Mouse (Mus musculus) ovary, adult 18-20 months (tissue): ENCODE measurements at regions not wholly inside any gene's neighbourhood (a gene's known extent, or its start where the extent isn't known, plus 50 kb on each side); places are given as distances from the start of the nearest gene placed in this dataset.
"Not testable (repeated sequence)": the region's sequence is repeated elsewhere in the genome, so short reads cannot be mapped to it uniquely, and the experiment has no call there.

Experiments
- DNase-seq: peaks from one replicate; pipeline ENCODE4 v3.0.0; 2022; ENCODE audit warnings: low spot score, mixed read lengths

DNA sequence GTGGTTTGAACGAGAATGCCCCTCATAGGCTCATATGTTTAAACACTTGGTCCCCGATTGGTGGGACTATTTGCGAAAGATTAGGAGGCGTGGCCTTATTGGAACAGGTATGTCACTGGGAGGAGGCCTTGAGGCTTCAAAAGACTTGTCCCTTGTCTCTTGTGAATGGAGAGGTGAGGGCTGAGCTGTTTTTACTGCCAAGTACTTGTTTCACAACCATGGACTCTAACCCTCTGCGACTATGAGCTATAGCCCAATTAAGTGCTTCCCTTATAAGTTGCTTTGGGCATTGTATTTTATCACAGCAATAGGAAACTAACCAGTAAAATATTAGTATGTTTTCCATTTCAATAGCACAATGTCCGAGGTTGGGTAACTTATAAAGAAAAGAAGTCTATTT lies 511.7 kb downstream of the Bnc2 start:
- no peak for DNase-seq

DNA sequence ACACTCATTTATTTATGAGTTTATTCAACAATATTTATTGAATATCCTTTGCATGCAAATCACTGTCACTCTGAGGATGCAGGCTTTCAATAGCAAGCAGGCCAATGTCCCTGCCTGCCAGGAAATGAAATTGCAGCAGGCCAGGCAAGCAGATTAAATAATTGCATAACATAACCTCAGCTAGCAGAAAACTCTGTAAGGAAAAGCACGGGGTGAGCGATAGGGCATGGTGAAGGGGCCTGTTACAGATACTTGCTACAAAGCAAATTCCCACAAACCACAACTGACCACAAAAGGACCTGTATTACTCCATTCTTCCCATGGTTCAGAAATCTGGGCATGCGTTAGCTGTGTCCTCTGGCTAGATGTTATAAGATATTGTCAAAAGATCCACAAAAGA lies 509.8 kb downstream of the Bnc2 start:
- no peak for DNase-seq

DNA sequence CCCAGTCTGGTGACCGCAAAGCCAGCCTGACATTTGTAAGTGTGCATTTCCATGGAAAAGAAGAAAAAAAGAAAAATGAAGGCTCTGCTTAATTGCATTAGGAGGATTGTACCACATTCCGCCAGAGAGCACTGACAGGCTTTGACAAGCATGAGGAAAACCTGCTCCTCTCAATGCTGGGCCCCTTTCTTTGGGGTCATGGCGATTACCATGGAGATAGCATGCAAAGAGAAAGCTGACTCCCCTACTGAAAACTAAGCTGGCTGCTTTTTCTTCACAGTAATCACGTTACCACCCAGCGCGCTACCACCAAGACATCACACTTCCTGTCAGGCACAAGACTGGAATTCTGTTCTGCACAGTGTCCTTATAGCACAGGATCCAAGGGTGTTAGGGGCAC lies 502.2 kb downstream of the Bnc2 start:
- no peak for DNase-seq

DNA sequence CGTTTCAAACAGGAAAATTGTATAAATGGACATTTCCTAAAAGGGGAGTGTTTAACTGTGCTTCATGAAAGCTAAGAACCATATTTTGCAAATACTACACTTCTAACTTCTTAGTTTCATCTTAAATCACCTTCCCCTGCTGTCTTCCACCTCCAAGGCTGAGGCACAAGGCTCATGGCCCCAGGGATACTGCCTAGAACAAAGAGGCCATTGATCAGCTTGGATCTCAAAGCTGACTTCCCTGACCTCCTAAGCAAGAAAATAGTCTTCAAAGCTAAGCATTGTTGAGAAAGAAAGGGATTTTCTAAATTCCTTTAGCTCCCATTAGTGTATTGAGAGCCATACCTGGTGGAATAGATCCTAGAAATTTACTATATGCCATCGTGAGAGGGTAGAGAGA lies 501.6 kb downstream of the Bnc2 start:
- no peak for DNase-seq

DNA sequence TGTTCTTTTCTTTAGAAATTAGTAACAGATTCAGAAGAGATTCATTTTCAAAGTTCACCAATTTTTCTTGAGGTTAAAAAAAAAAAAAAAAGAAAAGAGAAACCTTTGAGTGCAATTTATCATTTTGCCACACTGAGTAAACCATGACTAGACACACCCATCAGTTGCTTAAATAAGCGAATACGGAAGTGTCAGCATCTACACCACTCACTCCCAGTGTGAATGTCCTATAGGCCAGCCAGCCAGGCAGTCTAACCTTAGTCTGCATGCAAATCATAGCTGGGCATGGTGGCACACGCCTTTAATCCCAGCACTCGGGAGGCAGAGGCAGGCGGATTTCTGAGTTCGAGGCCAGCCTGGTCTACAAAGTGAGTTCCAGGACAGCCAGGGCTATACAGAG lies 498.6 kb downstream of the Bnc2 start:
- not testable (repeated sequence) for DNase-seq

DNA sequence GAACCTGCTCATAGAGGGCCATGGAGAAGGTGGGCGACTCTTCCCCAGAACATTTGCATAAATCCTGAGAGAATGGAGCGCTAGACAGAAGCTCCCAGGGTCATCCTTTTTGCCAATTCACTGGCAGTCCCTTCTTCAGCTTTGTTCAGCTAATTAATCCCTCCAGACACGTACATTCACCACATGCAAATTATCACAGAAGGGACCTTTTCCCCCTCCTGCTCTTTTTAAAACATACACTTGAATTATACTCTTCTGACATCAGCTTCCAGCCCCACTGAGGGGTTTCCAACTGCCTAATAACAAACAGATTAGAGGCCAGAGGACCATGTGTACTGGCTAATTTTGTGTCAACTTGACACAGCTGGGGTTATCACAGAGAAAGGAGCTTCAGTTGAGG lies 497.2 kb downstream of the Bnc2 start:
- no peak for DNase-seq

DNA sequence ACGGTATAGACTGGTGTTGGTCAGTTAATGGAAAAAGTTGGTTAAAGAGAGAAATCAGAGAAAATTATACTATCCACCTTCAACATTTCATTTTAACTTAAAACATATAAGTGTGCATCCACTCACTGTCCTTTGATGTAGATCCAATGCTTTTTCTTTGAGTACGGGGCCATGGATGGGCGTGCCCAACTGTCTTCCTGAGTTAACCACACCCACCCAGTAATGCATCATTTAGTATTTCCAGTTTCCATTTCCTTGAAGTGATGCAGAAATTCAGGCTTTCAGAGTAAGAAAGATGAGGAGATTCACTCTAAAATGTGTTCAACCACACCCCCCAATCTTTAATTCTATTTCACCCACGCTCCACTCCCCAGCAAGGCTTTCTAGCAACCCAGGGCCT lies 490.6 kb downstream of the Bnc2 start:
- no peak for DNase-seq

DNA sequence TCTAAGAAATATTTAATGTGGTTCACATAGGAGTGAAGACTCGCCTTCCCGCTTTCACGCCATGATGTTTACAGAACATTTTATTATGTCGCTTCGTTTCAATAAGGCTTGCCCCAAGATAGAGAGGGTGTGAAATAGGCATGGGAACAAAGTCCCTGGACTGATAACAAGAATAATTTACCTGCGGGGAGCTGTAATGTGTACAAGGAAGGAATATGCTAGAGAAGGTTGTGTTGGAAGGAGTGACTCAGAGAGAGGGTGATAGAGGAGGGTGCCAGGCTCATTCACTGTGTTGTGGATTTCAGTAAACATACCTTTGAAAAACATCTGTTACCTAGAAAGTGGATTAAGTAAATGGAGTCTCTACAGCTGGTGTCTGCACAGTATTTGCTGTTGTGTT lies 490.2 kb downstream of the Bnc2 start:
- DNase-seq, result no peak

DNA sequence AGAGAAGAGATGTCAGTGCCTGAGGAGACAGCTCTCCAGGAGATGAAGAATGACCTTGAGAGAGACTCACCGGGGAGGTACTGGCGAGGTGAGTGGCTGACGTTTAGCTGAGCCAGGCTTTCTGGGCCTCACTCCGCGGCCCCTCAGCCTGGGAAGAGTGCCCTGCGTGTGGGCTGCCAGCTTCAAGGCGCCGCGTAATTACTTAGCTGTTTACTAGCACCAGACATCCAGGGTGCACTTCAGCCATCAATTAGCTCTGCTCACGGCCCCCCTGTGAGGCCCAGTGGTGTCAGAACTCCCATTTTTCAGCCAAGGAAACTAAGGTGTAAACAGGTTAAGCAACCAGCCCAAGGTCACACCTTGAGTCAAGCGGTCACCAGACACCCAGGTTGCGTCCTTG lies 485.8 kb downstream of the Bnc2 start:
- no peak for DNase-seq

DNA sequence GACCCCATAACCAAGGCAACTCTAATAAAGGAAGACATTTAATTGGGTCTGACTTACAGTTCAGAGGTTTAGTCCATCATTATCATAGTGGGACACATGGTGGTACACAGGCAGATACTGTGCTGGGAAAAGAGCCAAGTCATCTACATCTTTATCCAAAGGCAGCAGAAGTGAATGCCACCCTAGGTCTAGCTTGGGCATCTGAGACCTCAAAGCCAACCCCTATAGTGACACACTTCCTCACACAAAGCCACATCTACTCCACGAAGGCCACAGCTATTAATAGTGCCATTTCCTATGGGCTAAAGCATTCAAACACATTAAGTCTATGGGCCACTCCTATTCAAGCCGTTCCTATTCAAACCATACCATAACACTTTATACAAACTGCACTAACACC lies 483.8 kb downstream of the Bnc2 start:
- DNase-seq, result no peak

DNA sequence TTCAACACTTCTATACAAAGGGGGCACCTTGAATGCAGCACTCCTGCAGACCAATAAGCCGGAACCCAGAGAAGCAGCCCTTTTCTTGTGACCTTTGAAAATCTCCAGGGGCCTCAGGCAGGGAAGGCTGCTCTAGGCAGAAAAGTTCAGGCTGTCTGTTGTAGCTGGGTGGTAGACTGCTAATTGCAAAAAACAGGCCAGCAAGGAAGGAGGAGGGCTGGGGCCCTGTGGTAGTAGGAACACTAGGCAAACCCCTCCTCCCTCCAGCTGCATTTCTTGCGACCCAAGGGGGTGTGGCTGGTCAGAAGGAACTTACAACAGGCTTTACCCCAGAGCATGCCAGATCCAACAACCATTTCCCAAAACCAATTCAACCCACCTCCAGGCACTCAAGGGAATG lies 482.8 kb downstream of the Bnc2 start:
- no peak for DNase-seq

DNA sequence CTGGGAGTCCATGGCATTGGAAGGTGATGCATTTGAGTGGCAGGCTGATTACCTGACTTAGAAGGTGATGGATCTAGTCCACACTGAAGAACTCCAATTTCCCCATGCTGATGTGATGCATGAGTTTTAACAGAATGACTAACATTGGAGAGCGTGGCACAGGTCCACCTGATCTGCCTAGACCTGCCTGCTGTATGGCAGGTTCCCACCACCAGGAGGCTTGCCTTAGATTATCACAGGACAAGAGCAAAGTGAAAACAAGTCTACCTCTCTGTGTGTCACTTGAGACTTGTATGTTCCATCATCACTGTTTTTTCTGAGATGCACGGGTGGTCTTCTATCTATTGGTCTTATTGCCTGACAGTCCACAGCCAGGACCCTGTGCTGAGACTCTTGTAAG lies 478.3 kb downstream of the Bnc2 start:
- no peak for DNase-seq

DNA sequence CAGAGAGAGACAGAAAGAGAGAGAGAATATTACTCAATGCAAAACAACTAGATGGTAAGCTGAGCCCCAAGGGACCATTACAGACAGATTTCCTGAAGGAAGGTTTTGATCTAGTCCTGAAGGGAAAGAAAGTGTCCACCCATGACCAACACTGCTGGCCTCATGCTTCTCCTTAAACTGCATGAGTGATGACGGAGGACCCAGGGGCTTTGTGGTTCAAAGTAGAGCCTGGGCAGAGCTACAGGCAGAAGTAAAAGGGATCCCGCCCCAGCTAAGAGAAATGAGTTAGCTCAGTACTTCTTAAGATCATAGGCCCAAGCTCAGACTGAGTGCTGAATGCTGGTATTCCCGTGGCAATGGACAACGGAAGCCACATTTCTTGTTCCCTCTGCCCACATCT lies 476.9 kb downstream of the Bnc2 start:
- no peak for DNase-seq

DNA sequence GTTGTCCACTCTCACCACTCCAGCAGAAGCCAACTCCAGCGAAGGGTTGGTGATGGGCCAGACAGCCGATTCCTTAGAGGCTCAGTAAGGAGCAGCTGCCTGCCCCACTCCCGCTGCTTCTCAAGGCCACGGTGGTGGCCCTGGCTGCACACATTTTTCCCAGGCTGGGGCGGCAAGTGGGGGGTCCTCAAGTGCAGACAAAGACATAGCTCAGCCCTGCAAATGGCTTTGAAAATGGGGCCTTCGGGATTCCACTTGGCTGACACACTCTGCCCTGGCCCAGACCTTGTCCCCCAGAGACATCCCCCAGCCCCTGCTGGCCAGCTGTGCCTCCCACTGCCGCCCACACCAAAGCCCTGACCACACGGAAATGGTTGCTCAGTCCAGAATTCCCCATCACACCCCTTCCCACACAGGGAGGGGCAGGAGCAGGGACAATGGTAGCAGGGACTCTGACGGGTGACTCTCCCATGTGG lies 475.9 kb downstream of the Bnc2 start:
- DNase-seq, result peak; percentile 35

DNA sequence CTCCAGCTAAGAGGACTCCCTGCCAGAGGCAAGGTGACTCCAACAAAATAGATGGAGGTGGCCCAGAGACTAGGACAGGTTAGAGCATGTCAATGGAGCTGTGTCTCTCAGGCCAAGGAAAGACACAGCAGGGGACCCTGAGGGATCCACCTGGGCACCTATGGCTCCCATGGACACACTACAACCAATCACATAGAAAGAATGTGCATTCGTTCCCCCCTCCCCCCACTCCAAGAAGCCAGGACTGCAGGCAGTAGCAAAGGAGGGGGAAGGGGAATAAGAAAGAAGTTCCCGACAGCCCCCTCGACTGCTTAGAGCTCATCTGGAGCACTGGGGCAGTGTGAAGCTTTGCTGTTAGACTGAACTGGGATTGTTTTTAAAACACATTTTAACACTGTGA lies 474.1 kb downstream of the Bnc2 start:
- no peak for DNase-seq

DNA sequence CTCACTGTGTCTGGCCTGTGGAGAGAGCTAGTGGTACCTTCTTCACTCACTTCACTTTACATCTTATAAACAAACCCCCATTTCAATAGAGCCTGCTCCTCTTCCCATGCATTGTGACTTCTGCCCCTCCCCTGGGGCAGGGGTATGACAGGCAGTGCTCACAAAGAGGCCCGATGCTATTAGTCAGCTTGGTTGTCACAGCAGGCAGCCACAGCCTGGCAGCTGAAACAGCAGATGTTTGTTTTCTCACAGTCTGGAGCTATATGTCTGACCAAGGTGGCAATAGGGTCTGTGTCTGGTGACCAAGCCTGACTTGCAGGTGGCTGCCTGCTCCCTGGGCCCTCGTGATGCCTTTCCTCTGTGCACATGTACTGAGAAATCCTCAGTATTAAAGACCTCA lies 472.8 kb downstream of the Bnc2 start:
- no peak for DNase-seq

DNA sequence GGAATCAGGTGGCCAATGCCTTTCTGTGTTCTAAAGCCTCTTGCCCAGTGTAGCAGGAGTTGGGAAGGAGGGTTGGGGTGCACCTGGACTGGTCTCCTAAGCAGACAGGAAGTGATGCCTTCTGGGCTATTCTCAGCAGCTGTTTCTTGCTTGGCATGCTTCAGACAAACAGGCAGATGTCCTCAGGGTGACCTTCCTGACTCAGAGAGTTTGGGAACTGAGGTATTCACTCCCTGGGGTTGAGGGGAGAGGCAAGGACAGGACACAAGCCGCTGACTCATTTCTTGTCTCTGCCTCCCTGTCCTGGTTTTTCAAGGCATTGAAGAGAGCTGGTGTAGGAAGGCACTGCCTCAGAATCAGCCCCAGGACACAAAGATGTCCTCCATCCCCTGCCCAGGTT lies 471.4 kb downstream of the Bnc2 start:
- DNase-seq, result peak; percentile 38

DNA sequence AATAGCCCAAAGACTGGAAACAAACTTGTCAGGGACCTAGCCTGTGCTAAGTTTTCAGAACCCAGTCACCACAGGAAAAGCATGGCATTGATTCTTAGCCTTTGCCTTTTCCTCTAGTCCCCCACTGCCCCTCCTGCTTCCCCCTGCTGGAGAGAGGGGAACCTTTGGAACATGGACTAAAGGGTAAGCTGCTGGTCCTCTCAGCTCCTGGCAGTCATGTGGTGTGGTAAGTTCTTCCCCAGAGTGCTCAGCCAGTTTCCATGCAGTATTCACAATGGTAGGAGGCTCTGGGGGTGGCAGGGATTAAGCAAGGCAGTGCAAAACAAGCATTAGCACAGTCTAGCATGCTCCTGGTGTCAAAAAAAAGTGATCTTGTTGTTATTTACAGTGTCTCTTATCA lies 470.3 kb downstream of the Bnc2 start:
- DNase-seq, result no peak

DNA sequence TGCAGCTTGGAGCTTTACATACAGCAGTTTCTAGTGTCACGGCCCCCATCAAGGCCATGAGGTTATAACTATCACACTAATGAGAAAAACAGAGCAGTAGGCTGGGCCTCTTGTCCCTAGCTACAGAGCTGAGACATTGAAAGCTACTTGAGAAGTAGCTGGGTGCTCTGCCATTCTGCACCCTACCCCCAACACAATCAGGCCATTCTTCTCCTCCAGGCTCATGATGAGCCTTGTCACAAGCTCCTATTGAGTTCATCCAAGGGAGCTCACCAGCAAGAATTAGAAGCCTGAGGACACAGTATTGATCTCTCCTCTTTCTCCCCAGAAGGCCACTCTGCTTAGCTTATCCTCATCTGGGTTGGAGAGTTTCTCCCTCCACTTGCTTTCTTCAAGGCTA lies 466.9 kb downstream of the Bnc2 start:
- DNase-seq, result no peak

DNA sequence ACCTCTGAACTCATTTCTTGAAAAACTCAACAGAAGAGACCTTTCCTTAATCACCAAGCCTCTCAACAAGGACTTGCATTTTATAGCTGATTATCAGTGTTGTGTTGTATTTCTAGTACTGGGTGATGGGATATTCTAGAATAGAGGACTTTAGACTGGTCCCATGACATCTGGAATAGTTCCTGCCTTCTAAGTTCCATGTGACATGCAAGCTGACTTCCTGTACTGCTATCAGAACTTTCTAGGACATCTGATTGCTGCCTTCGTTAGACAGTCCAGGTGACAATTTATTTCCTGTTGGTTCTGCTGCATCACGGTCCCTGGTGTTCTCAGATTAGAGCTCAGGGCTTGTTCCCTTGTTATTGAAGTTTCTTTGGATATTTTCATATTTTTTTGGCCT lies 465.5 kb downstream of the Bnc2 start:
- no peak for DNase-seq

DNA sequence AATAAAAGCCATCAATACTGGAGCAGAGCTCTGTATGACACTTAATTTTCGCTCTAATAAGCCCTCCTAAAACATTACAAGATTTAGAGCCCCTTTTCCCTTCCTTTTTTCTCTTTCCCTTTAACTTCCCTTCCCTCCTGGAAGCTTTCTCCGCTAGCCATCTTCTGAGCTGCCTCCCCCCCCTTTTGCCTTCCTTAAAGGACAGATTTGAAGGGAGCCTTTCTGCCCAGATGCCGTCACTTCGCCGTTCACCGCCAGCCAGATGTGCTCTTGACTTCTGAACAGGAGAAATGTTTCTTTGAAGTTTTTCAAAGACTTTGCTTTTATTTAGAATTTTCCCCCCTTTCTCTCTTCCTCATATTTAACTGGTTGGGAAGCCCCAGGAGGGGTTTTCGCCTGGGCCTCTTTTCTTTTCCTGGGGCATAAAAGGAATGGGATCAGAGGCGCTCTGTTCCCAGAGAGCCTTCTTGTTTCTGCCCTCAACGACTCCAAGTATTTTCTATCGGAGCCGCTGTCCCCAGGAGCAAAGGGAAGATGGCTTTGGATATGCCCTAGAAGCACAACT lies 463.7 kb downstream of the Bnc2 start:
- no peak for DNase-seq

DNA sequence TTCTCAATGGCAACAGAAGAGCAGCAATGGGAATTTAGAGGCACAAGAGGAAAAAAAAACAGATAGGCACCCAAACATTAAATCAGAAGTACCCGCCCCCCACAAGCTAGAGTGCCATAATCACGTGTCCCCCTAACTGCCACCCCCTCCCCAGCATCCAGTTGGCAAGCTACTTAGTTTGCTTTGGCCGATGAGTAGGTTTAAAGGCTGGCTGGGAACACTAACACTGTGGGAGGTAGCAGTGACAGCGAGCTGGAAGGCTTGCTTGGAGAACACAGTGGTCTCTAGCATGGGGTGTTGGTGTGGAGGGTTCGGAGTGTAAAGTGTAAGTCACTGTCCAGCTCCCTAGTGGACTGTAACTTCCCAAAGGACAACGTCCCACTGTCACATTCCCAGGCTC lies 463.1 kb downstream of the Bnc2 start:
- DNase-seq, result no peak

DNA sequence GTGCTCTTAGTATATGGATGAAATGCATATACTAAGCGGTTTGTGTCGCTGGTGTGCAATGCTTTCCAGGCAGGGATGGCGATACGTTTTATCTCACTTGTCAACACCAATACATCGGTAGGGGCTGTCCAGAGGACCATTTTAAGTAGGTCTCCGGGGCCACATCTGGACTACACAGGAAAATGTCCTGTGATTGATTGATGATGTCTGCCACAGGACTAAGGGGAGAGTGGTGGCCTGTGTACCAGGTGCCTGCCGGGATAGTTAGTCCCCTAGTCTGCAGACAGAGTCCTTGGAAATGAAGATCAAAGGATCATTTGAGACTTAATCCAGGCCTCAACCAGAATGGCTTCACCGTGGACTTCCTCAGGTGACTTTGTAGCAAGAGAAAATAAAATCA lies 460.6 kb downstream of the Bnc2 start:
- no peak for DNase-seq

DNA sequence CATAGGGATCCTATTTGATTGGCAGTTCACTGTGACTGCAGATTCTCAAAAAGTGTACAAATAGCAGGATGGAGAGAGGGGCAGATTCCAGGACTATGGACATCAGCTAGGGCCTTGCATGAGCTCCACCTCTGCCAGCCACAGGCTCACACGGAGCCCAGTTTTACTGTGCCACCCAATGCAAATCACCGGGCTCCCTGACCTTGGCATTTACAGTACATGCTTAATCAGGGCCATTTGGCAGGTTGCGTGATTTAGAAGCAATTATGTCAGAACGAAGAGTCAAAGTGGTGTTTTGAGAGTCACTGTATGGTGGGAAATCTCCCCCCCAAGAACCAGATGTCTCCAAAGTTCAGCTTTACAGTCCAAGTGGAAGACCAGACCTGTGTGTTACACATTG lies 456.1 kb downstream of the Bnc2 start:
- DNase-seq, result no peak
